Mouse (Mus musculus) cerebellum, adult 18-20 months (tissue): ENCODE results near the gene Polr2m.
A peak's percentile ranks its signal among the peaks of the same experiment; 100 is the strongest.

Source experiments
- DNase-seq, 2 experiments: peaks; one replicate each; pipeline ENCODE4 v3.0.0; 2021

The Polr2m gene

GRCm38 (mm10) chr9:71467434-71467833, 18.3 kb downstream of the Polr2m start:
- DNase-seq = no peak

- no peak for DNase-seq
These were observed 19.6 kb downstream of the Polr2m start for GRCm38 (mm10) chr9:71466111-71466510.

- DNase-seq = no peak
These were observed 22.6 kb downstream of the Polr2m start for GRCm38 (mm10) chr9:71463072-71463667.

GRCm38 (mm10) chr9:71456738-71457137, 29.0 kb downstream of the Polr2m start:
- no peak for DNase-seq

GRCm38 (mm10) chr9:71453917-71454316, 31.8 kb downstream of the Polr2m start:
- no peak for DNase-seq

- no peak for DNase-seq
These were observed 32.4 kb downstream of the Polr2m start for GRCm38 (mm10) chr9:71453352-71453751.

GRCm38 (mm10) chr9:71450626-71451025, 35.1 kb downstream of the Polr2m start:
- DNase-seq = no peak

- peak; percentile 7 to 21 for DNase-seq
These were observed 38.2 kb downstream of the Polr2m start for GRCm38 (mm10) chr9:71447573-71447972.

- DNase-seq = no peak
These were observed 40.4 kb downstream of the Polr2m start for GRCm38 (mm10) chr9:71445308-71445707.

GRCm38 (mm10) chr9:71438146-71438545, 47.6 kb downstream of the Polr2m start:
- no peak for DNase-seq
